Mouse (Mus musculus) stomach, embryonic 16.5 days (tissue): ENCODE data around the gene Rasal1. TPM values are rescaled to one million over a fixed set of nuclear protein-coding genes. Genes with fewer than 3 reads are reported as not detected.

Experiments used
- ATAC-seq: fragments of 200-750 bp; cut with Nextera tagmentation; 2 replicates; pipeline ENCODE4 v1.8.0; 2017; ENCODE audit warnings: moderate number of reproducible peaks, moderate TSS enrichment; ENCODE audit not compliant: insufficient read depth, low FRiP score
- H3K27ac ChIP-seq: fragments of 300-500 bp; sonication (generic); 2 replicates; pipeline ENCODE4 v1.5.1; 2014; ENCODE audit warnings: low read length
- H3K27me3 ChIP-seq: fragments of 300-500 bp; sonication (generic); 2 replicates; pipeline ENCODE4 v1.6.1; 2014; ENCODE audit warnings: low read length, control low read depth, mixed read lengths; ENCODE audit not compliant: control insufficient read depth, insufficient read depth
- H3K36me3 ChIP-seq: fragments of 300-500 bp; sonication (generic); 2 replicates; pipeline ENCODE4 v1.6.1; 2014; ENCODE audit warnings: low read length; ENCODE audit not compliant: control insufficient read depth, insufficient read depth
- H3K4me1 ChIP-seq: fragments of 300-500 bp; sonication (generic); 2 replicates; pipeline ENCODE4 v1.6.1; 2014; ENCODE audit warnings: low read length, control low read depth, mixed read lengths; ENCODE audit not compliant: control insufficient read depth, insufficient read depth
- H3K4me2 ChIP-seq: fragments of 300-500 bp; sonication (generic); 2 replicates; pipeline ENCODE4 v1.6.1; 2014; ENCODE audit warnings: low read depth, low read length, mixed read lengths
- H3K4me3 ChIP-seq: fragments of 300-500 bp; sonication (generic); replicated peaks from 2 replicates; pipeline ENCODE4 v1.5.1; 2014; ENCODE audit warnings: mild to moderate bottlenecking, low read length
- H3K9ac ChIP-seq: fragments of 300-500 bp; sonication (generic); 2 replicates; pipeline ENCODE4 v1.6.1; 2014; ENCODE audit warnings: low read length
- H3K9me3 ChIP-seq: fragments of 300-500 bp; sonication (generic); replicated peaks from 2 replicates; pipeline ENCODE4 v1.6.1; 2016; ENCODE audit warnings: low read length, control low read depth; ENCODE audit not compliant: control insufficient read depth
- WGBS: fragments of 180-500 bp; shearing (Covaris S2); extraction: QIAGEN DNeasy Blood & Tissue Kit; methylation state at CpG from one replicate; pipeline ENCODE4 v1.1.7; 2014; 5-methylcytosine and 5-hydroxymethylcytosine counted together
- polyA plus RNA-seq: library from polyadenylated mRNA; unstranded; fragments of >200 nt; fragmentation: Nextera tagmentation; extraction: Ambion mirVana; gene quantifications from 2 replicates; pipeline ENCODE4 v1.2.1, GENCODE M21; 2015

The Rasal1 gene
- 0.40 and 0.72 TPM in 2 replicates for polyA plus RNA-seq

GRCm38 (mm10) chr5:120648569-120649373, at the start of gene Rasal1:
Gene Rasal1 (plus strand): TSS chr5:120648812.
- Histone ChIP-seq H3K27ac (no peak within 1 kb of the TSS), H3K4me2 (peak within 1 kb of the TSS; percentile 60), H3K4me3 (peak within 1 kb of the TSS; percentile 33), H3K9ac (peak within 1 kb of the TSS; percentile 41), H3K4me1 (peaks cover 8% of the 10 kb centered on the region; the same call in 1 of the 2 replicates), H3K36me3 (no peaks in the 10 kb centered on the region), H3K27me3 (peaks cover 26% of the 10 kb centered on the region), H3K9me3 (no peaks in the 10 kb centered on the region)
- ATAC-seq: peak; percentile 28; the same call in 1 of the 2 replicates
- 1% methylated on average over 52 of the region's 53 CpGs for whole genome bisulfite sequencing

DNA sequence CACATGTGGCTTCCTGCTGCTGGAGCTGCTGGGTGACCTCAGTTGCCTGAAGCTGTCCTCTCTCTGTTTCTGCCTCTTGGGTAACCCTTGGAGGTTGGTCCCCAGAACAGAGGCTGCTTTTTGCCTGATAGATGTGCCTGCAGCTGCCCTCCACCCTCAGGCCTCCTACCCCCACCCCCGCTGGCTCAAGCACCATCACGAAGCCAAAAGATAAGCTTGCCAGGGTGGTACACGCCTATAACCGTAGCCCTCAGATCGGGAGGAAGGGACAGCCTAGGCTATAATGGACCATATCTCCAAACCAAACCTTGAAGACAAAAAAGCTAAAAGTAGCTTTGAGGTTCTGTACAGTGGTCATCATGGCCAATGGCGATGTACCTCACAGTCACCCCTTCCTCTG, 49.0 kb upstream of the Rasal1 start:
- Histone ChIP-seq H3K9me3 (no peaks in the 10 kb centered on the region), H3K27me3 (no peaks in the 10 kb centered on the region), H3K9ac (no peak overlapping the region), H3K4me3 (no peak overlapping the region), H3K4me1 (no peaks in the 10 kb centered on the region), H3K27ac (no peak overlapping the region), H3K4me2 (no peak overlapping the region), H3K36me3 (no peaks in the 10 kb centered on the region)
- peak; percentile 44; the same call in 1 of the 2 replicates for ATAC-seq
- WGBS: 85% methylated on average over 6 of the region's 6 CpGs

GRCm38 (mm10) chr5:120600946-120601668, 47.5 kb upstream of the Rasal1 start:
- WGBS: 48% methylated on average over 11 of the region's 11 CpGs
- Histone ChIP-seq H3K4me3 (no peak overlapping the region), H3K36me3 (no peaks in the 10 kb centered on the region)

DNA sequence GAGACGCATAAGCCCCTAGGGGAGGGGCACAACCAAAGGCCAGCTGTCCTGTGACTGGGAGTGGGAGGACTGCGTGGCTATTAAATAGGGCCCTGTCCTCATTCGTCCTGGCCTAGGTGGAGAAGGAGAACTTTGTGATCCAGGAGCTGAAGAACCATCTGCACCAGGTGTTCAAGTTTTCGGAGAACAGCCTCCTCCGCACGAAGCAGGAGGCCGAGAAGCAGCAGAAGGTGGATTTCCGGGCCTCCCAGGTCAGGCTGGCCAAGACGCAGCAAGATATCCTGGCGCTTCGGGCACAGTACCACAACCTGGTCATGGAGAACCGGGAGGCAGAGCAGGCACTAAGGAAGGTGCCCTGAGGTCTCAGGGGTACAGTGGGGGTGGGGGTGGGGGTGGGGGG, 46.4 kb upstream of the Rasal1 start:
- no peaks in the 10 kb centered on the region for H3K27me3 ChIP-seq
- no peak overlapping the region for H3K4me2 ChIP-seq
- H3K9ac ChIP-seq: no peak overlapping the region
- no peak overlapping the region for H3K4me3 ChIP-seq
- WGBS: 90% methylated on average over 12 of the region's 12 CpGs
- no peak overlapping the region for H3K27ac ChIP-seq
- H3K4me1 ChIP-seq: peaks cover 5% of the 10 kb centered on the region; the same call in 1 of the 2 replicates
- no peaks in the 10 kb centered on the region for H3K9me3 ChIP-seq
- H3K36me3 ChIP-seq: no peaks in the 10 kb centered on the region
- no peak for ATAC-seq

More at GRCm38 (mm10) chr5:120600946-120601668, 47.5 kb upstream of the Rasal1 start:
- Histone ChIP-seq H3K9me3 (no peaks in the 10 kb centered on the region), H3K4me2 (no peak overlapping the region), H3K4me1 (peaks cover 5% of the 10 kb centered on the region; the same call in 1 of the 2 replicates), H3K27ac (no peak overlapping the region), H3K9ac (no peak overlapping the region), H3K27me3 (no peaks in the 10 kb centered on the region)
- ATAC-seq: no peak

GRCm38 (mm10) chr5:120603515-120603914, 45.1 kb upstream of the Rasal1 start:
- Histone ChIP-seq H3K9ac (no peak overlapping the region), H3K27me3 (no peaks in the 10 kb centered on the region), H3K4me2 (no peak overlapping the region), H3K36me3 (no peaks in the 10 kb centered on the region), H3K4me1 (peaks cover 5% of the 10 kb centered on the region; the same call in 1 of the 2 replicates), H3K4me3 (no peak overlapping the region), H3K27ac (no peak overlapping the region), H3K9me3 (no peaks in the 10 kb centered on the region)
- ATAC-seq: no peak
- WGBS: 70% methylated on average over 7 of the region's 7 CpGs

DNA sequence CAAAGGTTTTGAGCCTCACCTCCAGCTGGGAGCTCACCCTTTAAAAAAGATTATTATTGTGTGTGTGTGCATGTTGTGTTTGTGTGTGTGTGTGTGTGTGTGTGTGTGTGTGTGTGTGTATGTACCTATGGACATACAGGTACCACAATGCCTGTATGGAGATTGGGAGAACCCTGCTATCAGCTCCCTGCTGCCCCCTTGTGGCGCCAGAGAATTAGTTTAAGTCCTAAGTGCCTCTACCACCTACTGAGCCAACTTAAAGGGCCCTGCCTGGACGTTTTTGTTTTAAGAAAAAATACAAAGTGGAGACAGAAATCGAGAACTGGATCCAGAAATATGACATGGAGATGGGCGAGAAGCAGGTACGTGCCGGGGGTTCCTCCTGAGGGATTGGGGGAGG, 43.8 kb upstream of the Rasal1 start:
- Histone ChIP-seq H3K27ac (no peak overlapping the region; the same call in 1 of the 2 replicates), H3K4me2 (peak overlapping the region; percentile 68), H3K4me1 (peaks cover 5% of the 10 kb centered on the region; the same call in 1 of the 2 replicates), H3K9ac (peak overlapping the region; percentile 65), H3K27me3 (no peaks in the 10 kb centered on the region), H3K36me3 (no peaks in the 10 kb centered on the region), H3K4me3 (peak overlapping the region; percentile 42), H3K9me3 (no peaks in the 10 kb centered on the region)
- 8% methylated on average over 6 of the region's 6 CpGs for WGBS
- ATAC-seq: peak; percentile 32; the same call in 1 of the 2 replicates

GRCm38 (mm10) chr5:120605241-120605661, 43.4 kb upstream of the Rasal1 start:
- Histone ChIP-seq H3K36me3 (no peaks in the 10 kb centered on the region), H3K4me3 (peak overlapping the region; percentile 42), H3K4me2 (peak overlapping the region; percentile 68), H3K9me3 (no peaks in the 10 kb centered on the region), H3K27ac (no peak overlapping the region; the same call in 1 of the 2 replicates), H3K27me3 (no peaks in the 10 kb centered on the region), H3K9ac (peak overlapping the region; percentile 65), H3K4me1 (peaks cover 5% of the 10 kb centered on the region; the same call in 1 of the 2 replicates)
- peak; percentile 35; the same call in 1 of the 2 replicates for ATAC-seq
- WGBS: under 1% methylated on average over 10 of the region's 10 CpGs

DNA sequence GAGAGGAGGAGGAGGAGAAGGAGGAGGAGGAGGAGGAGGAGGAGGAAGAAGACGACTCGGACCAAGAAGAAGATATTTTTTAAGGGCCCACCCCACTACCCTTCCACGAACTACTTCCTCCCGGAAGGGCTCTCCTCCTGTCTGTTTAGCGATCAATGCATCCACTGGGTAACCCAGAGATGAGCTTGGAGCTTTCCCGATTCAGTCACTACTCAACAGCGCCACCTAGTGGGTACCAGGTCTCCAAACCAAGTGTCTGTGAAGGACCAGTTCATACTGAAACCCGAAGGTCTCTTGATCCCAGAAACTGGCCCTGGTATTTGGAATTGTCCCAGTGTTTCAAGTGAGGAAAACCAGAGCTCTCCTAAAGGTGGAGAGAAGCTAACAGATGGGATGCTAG, 42.9 kb upstream of the Rasal1 start:
- Histone ChIP-seq H3K36me3 (no peaks in the 10 kb centered on the region), H3K4me3 (peak overlapping the region; percentile 42), H3K27ac (no peak overlapping the region), H3K9ac (peak overlapping the region; percentile 65; the same call in 1 of the 2 replicates), H3K4me1 (peaks cover 5% of the 10 kb centered on the region; the same call in 1 of the 2 replicates), H3K9me3 (no peaks in the 10 kb centered on the region), H3K27me3 (no peaks in the 10 kb centered on the region), H3K4me2 (peak overlapping the region; percentile 68)
- ATAC-seq: peak; percentile 62; the same call in 1 of the 2 replicates
- WGBS: under 1% methylated on average over 8 of the region's 8 CpGs
